Mouse (Mus musculus): ENCODE data around the gene Ache.
"Not testable (repeated sequence)": the region's sequence is repeated elsewhere in the genome, so short reads cannot be mapped to it uniquely, and the experiment has no call there.

Gene Ache

DNA sequence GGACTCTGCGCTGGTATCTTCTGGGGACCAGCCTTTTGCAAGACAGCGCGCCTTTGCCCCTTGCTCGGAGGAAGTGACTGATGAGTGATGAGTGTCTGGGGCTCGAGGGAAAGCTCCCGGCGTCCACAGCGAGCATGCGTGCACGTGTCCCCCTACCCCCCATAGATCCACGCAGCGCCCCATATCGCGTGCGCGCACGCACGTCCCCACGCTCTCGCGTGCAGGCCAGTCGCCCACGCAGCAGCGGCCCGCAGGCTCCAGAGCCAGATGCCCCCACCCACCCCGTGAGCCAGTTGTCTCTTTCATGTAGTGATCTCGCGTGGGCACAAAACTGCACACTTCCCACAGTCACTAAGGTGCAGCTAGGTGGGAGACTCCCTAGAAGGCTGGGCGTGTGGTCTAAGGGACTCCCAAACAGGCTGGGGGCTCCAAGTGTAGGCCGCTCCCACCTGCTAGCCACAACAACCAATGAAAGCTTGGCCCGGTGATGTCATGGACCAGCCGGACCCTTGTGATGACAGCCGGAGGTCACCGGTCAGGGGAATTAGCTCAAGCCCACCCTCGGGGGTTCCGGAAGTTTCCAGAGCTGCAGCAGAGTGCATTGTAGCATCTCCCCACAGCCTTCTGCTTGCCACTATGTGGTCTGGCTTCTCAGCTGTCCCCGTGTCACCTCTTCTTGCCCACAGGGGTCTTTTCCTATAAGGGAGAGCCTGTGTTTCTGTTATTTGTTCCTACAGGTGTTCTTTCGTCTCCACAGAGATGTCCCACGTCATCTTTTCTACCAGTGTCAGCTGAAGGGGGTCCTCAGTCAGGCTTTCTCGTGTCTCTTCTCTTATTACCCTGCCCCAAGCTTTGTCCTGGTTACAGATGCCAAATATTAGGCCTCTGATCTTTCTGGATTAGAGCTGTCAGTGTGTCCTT, at the start of gene Ache:
Gene Ache, plus strand, starts transcription at position 488 of the 921 bp plus-strand sequence.
- peak in 1 of 2 experiments; percentile 77 for DNase-seq (ENCODE audit: low spot score in 2 of 2)

DNA sequence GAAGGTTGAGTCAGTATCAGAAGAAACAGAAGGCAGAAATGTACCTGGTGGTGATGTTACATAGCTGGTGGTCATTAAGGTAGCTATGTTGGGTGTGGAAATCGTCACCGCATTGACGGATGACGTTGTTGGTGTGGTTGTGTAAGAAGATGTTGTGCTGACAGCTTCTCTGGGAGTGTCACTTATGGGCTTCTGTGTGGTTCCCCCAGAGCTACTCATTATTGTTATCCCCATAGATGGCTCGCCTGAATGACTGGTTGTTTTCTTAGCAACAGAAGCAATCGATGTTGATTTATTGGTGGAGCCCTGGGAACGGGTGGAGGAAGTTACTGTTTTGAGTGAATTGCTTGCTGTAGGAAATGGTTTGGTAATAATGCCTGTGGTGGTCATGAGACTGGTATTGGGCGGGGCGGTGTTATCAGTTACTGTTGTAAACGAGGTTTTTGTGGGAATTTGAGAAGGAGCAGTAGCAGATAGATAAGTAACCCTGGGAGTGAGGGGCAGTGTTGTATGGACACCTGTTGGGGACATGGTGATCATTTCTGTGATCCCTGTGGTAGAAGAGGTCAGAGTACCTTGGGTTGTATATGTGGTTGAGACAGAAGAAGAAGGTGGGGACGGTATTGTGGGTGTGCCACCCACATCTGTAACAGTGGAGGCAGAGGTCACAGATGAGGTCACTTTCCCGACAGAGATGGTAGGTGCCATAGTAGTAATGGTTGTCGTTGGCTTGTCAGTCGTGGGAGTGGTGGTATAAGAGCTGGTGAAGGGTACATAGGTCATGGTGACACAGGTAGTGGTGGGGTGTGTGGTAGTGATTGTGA, 23.2 kb upstream of the Ache start:
- no peak for DNase-seq (ENCODE audit: low spot score in 2 of 2)

DNA sequence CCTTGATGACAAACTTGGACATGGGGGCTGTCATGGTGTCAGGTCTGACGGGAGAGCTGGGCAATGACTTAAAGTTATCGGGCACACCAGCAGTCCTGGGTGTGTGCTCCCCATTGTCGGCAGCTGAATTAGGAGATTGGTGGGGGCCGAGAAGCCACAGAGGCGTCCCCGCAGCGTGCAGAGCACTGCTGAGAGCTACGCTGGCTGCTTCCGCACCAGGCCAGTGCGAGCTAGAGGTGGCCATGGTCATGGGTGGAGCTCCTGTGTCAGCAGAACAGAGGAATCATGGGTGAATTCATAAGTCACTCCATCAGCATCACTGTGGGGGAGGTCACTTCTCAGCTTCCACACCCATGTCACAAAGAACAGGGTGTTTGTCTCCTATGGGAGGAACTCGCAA, 22.5 kb upstream of the Ache start:
- DNase-seq (ENCODE audit: low spot score in 2 of 2), result no peak

DNA sequence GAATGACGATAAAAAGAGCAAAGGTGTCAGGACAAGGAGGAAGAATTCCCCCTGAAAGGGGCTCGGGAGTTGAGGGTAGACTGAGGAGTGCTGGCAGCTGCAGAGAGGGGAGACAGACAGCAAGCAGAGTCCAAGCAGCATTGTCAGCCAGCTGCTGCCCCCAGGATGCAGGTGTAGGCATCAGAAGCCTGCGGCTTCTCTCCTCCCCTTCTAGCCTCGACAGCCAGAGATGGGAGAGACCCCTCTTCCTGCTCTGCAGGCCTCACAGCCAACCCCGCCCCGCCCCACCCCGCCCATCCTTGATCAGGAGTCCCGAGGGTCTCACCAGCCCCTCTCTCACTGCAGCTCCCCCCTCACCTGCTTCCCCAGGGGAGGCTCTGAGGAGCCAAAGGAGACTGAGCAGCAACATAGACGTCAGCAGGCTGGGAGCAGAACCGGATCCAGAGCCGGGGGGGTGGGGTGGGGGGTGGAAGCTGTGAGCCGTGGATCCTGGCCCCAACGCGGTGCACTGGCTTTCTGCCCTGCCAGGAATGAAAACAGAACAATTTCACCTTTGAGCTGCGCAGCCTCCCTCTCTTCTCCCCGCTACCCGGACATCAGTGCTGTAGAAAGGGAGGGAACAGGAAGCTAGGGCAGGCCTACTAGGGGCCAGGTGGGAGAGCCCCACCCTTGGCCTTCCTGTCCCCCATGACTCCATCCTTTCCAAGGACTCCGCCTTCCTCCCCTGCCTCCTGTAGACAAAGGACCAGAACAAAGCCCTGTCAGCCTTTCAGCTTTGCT, 19.0 kb upstream of the Ache start:
- DNase-seq (ENCODE audit: low spot score in 2 of 2), result no peak

DNA sequence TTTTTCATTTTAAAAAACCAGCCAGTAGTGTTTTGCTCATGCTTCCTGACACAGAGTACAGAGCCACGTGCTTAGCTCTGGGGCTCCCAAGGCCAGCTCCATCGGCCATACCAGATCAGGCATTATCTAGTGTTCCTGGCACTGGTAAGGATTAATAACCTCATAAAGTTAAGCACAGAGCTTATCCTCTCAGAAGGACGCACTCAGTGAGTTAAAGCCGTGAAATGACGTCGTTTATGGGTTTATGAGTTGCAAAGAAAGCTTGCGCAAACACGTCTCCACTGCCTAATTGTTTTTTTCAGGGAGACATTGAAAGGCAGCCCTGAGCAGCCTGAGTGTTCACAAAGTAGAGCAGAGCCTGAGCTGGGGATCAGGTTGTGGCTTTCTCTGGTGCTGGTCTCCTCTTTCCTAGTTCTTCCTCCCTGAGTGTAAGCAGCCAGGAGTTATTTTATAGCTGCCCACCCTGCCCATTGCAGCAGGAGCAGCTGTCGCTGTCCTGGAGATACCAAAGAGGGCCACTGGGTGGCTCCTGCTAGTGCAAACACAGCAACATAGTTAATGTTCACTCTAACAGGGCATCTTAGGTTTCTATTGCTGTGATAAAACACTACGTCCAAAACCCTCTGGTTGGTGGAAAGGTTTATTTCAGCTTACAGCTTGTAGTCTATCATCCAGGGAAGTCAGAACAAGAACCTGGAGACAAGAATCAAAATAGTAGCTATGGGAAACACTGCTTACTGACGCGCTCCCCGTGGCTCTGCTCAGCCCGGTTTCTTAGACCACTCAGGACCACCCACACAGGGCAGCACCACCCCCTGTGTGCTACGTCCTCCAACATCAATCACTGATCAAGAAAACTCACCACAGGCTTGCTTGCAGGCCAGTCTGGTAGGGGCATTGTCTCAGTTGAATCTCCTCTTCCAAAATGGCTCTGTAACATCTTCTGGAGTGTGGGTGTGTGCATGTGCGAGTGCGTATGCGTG, 9.7 kb upstream of the Ache start:
- DNase-seq (ENCODE audit: low spot score in 2 of 2), result no peak

DNA sequence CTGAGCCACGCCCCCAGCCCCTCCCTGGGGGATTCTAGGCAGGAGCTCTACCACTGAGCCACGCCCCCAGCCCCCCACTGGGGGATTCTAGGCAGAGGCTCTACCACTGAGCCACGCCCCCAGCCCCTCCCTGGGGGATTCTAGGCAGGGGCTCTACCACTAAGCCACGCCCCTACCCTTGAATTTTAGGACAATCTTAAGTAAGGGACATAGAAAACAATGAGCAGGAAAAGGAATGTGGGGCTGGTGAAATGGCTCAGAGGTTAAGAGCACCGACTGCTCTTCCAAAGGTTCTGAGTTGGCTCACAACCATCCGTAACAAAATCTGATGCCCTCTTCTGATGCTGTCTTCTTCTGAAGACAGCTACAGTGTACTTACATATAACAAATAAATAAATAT, 2.9 kb upstream of the Ache start:
- not testable (repeated sequence) for DNase-seq (ENCODE audit: low spot score in 2 of 2)

DNA sequence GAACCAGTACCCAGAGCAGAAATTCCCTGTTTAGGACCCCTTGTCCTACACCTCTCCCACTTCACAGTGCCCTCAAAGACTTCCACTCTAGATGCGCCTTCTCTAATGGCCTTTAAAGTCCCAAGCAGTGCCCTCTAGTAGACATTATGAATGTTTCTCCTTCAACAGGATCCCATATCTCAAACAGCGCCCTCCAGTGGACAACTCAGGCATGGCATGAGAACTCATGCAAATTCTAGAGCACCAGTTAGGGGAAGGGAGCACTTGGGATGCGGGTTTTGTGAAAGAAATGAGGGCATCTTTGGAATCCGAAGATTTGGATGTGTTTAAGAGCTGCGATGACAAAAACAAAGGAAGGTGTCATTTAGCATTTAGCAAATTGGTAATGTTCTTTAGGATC, 2.3 kb upstream of the Ache start:
- no peak for DNase-seq (ENCODE audit: low spot score in 2 of 2)

DNA sequence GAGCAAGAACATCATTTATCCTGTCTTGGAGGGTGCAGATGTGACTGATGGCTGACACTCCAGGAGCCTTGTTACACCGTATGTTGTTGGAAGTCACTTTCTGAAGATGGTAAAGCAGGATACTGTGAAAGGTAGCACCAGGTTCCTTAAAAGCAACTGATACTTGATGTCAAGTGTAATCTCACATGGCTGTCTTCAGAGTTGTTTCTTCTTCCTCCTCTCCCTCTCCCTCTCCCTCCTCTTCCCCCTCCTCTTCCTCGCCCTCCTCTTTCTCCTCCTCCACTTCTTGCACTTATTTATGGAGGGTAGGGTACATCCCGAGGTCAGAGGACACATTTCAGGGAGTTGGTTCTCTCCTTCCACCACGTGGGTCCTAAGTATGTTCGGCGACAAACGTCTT, 1.3 kb upstream of the Ache start:
- no peak for DNase-seq (ENCODE audit: low spot score in 2 of 2)

DNA sequence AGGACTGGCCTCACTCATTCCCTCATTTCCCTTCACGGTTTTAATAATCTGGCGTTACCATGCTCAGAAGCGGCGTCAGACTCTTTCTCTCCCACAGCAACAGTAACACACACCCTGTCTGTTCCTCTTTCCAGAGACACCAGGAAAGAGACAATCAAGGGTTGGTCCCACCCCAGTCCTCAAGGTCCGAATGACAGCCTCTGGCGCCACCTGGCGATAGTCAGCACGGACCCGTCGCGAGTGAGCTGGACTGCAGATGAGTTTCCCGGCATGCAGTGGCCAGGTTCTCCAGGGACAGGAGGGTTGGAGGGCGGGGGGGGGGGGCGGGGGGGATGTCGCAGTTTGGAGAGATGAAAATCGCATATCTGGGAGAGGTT, 676 bp upstream of the Ache start:
- peak in 1 of 2 experiments; percentile 96 for DNase-seq (ENCODE audit: low spot score in 2 of 2)

DNA sequence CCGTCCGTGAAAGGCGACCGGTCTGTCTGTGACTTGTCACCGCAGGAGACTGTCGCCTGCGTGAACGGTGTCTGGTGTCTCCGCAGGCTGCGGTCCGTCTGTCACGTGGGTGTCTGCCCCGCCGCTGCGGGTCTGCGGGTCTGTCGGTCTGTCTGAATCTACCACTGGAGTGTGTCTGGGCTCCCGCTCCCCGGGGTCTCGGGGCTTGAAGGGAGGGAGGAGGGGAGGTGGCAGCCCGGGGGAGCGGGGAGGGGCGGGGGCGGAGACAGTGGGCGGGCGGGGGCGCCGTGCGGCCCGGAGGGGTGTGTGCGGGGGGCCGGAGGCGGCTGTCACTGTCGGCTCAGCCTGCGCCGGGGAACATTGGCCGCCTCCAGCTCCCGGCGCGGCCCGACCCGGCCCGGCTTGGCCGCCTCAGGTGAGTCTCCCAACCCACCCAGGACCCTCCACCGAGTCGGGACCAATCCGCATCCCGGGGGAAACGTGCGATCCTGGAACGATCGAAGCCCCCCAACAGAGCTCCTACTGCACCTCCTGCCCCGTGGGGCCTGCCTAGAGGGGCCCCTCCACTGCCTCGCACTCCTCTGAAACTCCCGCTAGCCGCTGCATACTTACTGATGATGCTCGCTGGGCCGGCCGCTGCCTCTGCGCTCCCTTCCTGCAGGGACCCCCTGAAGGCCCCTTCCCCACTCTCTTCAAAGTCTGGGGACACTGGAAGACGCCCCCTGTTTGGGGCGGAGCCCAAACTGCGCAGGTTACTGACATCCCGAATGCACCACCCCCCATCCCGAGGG, 829 bp downstream of the Ache start:
- peak in 1 of 2 experiments; percentile 68 for DNase-seq (ENCODE audit: low spot score in 2 of 2)

DNA sequence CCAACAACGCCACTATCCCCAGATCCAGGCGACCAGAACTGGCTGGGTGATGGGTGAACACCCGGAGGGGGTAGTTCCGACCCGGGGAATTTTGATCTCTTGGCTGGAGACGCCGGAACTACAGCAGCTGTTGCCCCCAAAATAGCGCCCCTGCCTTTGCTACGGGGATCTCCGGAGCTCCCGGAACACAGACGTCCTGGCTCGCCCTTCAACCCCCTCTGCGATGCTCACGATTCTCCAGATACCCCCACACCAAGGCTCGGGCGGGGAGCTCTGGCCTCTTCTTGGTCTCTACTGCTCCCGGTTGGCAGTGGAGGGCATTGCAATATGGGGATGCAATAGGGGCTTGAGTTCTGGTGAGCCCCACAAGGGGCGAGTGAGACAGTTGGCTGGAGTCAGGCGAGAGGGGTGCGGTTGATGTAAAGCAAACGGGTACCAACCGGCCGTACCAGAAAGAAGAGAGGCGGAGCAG, 1.7 kb downstream of the Ache start:
- peak in 1 of 2 experiments; percentile 67 for DNase-seq (ENCODE audit: low spot score in 2 of 2)

DNA sequence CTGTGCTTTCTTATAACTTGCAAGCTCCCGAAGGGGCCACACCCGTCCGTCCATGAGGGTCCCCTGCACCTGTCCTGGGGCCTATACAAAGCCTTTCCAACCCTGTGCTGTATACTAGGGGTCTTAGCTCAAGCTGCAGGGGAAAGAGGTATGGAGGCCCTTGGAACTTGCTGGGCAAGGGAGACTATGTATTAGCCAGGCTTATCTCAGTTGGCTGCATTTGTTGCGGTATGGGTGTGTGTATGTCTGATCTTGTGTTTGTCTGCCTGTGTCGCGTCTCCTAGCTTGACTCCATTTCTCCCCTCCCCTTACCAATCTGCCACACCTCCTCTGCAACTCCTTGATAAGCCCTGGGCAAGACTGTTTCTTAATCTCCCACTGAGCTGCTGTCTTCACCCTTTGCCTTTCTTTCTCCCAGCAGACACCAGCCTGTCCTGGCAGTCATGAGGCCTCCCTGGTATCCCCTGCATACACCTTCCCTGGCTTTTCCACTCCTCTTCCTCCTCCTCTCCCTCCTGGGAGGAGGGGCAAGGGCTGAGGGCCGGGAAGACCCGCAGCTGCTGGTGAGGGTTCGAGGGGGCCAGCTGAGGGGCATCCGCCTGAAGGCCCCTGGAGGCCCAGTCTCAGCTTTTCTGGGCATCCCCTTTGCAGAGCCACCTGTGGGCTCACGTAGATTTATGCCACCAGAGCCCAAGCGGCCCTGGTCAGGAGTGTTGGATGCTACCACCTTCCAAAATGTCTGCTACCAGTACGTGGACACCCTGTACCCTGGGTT, 2.5 kb downstream of the Ache start:
- no peak for DNase-seq (ENCODE audit: low spot score in 2 of 2)

DNA sequence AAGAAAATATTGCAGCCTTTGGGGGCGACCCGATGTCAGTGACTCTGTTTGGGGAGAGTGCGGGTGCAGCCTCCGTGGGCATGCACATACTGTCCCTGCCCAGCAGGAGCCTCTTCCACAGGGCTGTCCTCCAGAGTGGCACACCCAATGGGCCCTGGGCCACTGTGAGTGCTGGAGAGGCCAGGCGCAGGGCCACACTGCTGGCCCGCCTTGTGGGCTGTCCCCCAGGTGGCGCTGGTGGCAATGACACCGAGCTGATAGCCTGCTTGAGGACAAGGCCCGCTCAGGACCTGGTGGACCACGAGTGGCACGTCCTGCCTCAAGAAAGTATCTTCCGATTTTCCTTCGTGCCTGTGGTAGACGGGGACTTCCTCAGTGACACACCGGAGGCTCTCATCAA, 3.4 kb downstream of the Ache start:
- no peak for DNase-seq (ENCODE audit: low spot score in 2 of 2)

DNA sequence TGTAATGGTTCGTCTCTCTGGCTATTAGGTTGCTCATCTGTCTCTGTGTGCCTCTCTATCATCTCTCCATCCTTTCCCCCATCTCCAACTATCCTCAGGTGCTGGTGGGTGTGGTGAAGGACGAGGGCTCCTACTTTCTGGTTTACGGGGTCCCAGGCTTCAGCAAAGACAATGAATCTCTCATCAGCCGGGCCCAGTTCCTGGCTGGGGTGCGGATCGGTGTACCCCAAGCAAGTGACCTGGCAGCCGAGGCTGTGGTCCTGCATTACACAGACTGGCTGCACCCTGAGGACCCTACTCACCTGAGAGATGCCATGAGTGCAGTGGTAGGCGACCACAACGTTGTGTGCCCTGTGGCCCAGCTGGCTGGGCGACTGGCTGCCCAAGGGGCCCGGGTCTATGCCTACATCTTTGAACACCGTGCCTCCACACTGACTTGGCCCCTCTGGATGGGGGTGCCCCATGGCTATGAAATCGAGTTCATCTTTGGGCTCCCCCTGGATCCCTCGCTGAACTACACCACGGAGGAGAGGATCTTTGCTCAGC, 4.1 kb downstream of the Ache start:
- DNase-seq (ENCODE audit: low spot score in 2 of 2), result no peak

DNA sequence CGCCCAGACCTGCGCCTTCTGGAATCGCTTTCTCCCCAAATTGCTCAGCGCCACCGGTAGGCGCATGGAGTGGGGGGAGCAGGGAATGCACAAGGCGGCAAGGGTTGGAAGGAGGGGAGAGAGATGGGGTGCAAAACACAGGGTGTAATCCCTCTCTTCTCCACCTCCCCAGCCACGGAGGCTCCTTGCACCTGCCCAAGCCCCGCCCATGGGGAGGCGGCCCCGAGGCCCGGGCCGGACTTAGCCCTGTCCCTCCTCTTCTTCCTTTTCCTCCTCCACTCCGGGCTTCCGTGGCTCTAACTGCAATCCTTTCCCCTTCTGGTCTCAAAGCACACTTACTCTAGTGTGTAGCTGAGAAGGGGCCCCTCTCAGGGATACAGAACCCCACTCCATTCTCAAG, 6.0 kb downstream of the Ache start:
- DNase-seq (ENCODE audit: low spot score in 2 of 2), result peak in 1 of 2 experiments; percentile 78

DNA sequence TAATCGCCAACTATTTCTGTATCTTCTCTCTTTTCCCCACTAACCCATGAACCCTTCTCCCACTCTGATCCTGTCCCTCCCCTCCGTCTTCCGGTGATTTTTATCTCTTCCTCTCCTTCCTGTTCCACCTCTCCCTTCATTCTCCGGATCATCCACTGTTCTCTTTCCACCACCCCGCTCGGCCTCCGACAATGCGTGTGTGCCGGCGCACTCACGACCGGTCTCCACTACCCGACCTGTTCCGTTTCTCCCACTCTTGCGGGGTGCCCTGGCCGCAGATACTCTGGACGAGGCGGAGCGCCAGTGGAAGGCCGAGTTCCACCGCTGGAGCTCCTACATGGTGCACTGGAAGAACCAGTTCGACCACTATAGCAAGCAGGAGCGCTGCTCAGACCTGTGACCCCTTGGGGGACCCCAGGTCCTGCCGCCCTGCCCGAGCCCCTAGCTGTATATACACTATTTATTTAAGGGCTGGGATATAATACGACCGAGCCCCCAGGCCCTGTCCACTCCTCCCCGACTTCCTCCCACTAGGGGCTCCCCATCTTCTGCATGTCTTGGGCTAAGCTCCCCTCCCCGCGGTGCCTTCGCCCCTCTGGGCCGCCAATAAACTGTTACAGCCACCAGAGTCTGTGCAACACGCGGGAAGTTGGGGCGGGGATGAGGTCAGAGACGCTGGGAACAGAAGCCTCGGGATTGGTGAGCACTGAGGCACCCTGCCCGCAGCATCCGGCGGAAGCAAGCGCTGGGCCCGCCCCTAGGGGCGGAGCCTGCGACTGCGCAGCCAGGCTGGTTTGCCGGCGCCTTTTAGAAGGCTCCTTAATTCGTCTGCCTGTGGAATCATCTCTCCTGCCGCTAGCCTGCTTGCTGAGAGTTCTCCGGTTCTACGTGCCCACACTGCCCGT, 6.8 kb downstream of the Ache start, which contains the start of gene Ufsp1:
Gene Ufsp1, plus strand, starts transcription at position 791 of the 905 bp plus-strand sequence.
- DNase-seq (ENCODE audit: low spot score in 2 of 2), result peak; percentile 95 to 96

DNA sequence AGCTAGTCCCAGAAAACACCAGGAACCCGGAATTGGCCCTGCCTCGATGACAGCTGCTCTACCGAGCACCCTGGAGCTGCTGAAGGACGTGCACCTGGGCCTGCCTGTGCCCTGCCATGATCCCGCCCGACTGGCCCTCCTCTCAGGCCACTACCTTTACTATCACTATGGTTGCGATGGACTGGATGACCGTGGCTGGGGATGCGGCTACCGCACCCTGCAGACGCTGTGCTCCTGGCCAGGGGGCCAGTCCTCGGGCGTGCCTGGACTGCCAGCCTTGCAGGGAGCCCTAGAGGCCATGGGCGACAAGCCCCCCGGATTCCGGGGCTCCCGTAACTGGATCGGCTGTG, 7.4 kb downstream of the Ache start:
- no peak for DNase-seq (ENCODE audit: low spot score in 2 of 2)

DNA sequence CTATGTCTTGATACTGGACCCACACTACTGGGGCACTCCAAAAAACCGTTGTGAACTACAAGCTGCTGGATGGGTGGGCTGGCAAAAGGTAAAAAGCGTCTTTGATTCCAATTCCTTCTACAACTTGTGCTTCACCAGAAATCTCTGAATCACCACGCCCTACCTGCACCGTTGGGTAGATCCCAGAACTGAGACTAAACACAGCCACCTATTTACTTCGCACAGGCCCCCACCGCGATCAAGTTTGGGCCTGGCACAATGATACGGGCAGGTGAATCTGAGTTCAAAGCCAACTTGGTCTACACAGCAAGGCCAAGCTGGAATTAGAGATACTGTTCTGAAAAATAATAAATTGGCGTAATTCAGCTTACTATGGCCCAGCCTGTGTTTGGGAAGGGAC, 8.0 kb downstream of the Ache start:
- no peak for DNase-seq (ENCODE audit: low spot score in 2 of 2)

Data from left cerebral cortex, adult 9 months (tissue).